Mouse (Mus musculus) frontal cortex, postnatal 14 days (tissue): Measurements from ENCODE around the gene Nt5c1a.

Experiments used
- DNase-seq, 2 experiments: peaks; one replicate each; pipeline ENCODE4 v3.0.0; 2022; ENCODE audit warnings: low spot score in 2 of 2

The Nt5c1a gene

GRCm38 (mm10) chr4:123211453-123211852, 10.1 kb downstream of the Nt5c1a start:
- DNase-seq = no peak

- no peak for DNase-seq
Observed at GRCm38 (mm10) chr4:123212330-123212729, 11.0 kb downstream of the Nt5c1a start.

- DNase-seq = no peak
Observed at GRCm38 (mm10) chr4:123213975-123214374, 12.7 kb downstream of the Nt5c1a start.

- no peak for DNase-seq
Observed at GRCm38 (mm10) chr4:123215367-123215766, 14.1 kb downstream of the Nt5c1a start.

GRCm38 (mm10) chr4:123216782-123217181, 15.5 kb downstream of the Nt5c1a start:
- DNase-seq = no peak

- peak in 1 of 2 experiments; percentile 75 for DNase-seq
Observed at GRCm38 (mm10) chr4:123219720-123220357, 18.5 kb downstream of the Nt5c1a start.

- no peak for DNase-seq
Observed at GRCm38 (mm10) chr4:123220637-123221036, 19.3 kb downstream of the Nt5c1a start.

GRCm38 (mm10) chr4:123223309-123223708, 22.0 kb downstream of the Nt5c1a start:
- DNase-seq = no peak

GRCm38 (mm10) chr4:123225718-123226403, 24.6 kb downstream of the Nt5c1a start:
- no peak for DNase-seq

- no peak for DNase-seq
Observed at GRCm38 (mm10) chr4:123227707-123228106, 26.4 kb downstream of the Nt5c1a start.

GRCm38 (mm10) chr4:123228270-123228669, 27.0 kb downstream of the Nt5c1a start:
- DNase-seq = no peak

- no peak for DNase-seq
Observed at GRCm38 (mm10) chr4:123229166-123229565, 27.9 kb downstream of the Nt5c1a start.

- DNase-seq = no peak
Observed at GRCm38 (mm10) chr4:123232841-123233240, 31.5 kb downstream of the Nt5c1a start.

GRCm38 (mm10) chr4:123233492-123234084, 32.3 kb downstream of the Nt5c1a start, which contains the start of gene Heyl:
Gene Heyl, plus strand, starts transcription at chr4:123233556.
- DNase-seq = no peak

GRCm38 (mm10) chr4:123235835-123236430, 34.6 kb downstream of the Nt5c1a start:
- no peak for DNase-seq

GRCm38 (mm10) chr4:123236431-123237031, 35.2 kb downstream of the Nt5c1a start:
- no peak for DNase-seq

GRCm38 (mm10) chr4:123237386-123238266, 36.3 kb downstream of the Nt5c1a start:
- DNase-seq = no peak

- no peak for DNase-seq
Observed at GRCm38 (mm10) chr4:123239361-123240203, 38.3 kb downstream of the Nt5c1a start.

GRCm38 (mm10) chr4:123246221-123246620, 44.9 kb downstream of the Nt5c1a start:
- no peak for DNase-seq

GRCm38 (mm10) chr4:123246651-123247050, 45.3 kb downstream of the Nt5c1a start:
- no peak for DNase-seq
